Mouse (Mus musculus) heart, adult 2 months (tissue): ENCODE data around the gene Foxn1. TPM values are rescaled to one million over a fixed set of nuclear protein-coding genes. Genes with fewer than 3 reads are reported as not detected.

ENCODE experiments used
- DNase-seq, 2 experiments: peaks; one replicate each; pipeline ENCODE4 v3.0.0; 2021
- H3K27ac ChIP-seq: fragments of 200-600 bp; 2 replicates; pipeline ENCODE4 v1.8.1; 2022
- H3K27me3 ChIP-seq: fragments of 200-500 bp; 2 replicates; pipeline ENCODE4 v1.6.1; 2012; ENCODE audit warnings: mild to moderate bottlenecking, low read length, inconsistent platforms, mixed read lengths; ENCODE audit not compliant: control insufficient read depth, insufficient read depth
- H3K36me3 ChIP-seq: fragments of 200-500 bp; 2 replicates; pipeline ENCODE4 v1.6.1; 2012; ENCODE audit warnings: low read length, inconsistent platforms; ENCODE audit not compliant: control insufficient read depth, insufficient read depth
- H3K4me1 ChIP-seq: fragments of 200-500 bp; 2 replicates; pipeline ENCODE4 v1.6.1; 2011; ENCODE audit warnings: low read length; ENCODE audit not compliant: control insufficient read depth, insufficient read depth
- H3K4me3 ChIP-seq: fragments of 200-600 bp; 2 replicates; pipeline ENCODE4 v1.8.1; 2022
- H3K79me2 ChIP-seq: fragments of 200-500 bp; replicated peaks from 2 replicates; pipeline ENCODE4 v1.6.1; 2012; ENCODE audit warnings: mild to moderate bottlenecking, inconsistent platforms, low read length, moderate library complexity, mixed read lengths; ENCODE audit not compliant: control insufficient read depth, insufficient read depth
- H3K9ac ChIP-seq: fragments of 200-500 bp; 2 replicates; pipeline ENCODE4 v1.6.1; 2012; ENCODE audit warnings: low read depth, mild to moderate bottlenecking, control low read depth, inconsistent platforms, low read length, mixed read lengths
- CTCF ChIP-seq: fragments of 200-600 bp; IDR thresholded peaks from 2 replicates; pipeline ENCODE4 v1.8.1; 2022; ENCODE audit warnings: antibody characterized with exemption, mild to moderate bottlenecking, moderate library complexity
- EP300 ChIP-seq: fragments of 200-500 bp; IDR thresholded peaks from 2 replicates; pipeline ENCODE4 v1.6.1; 2011; ENCODE audit warnings: low read depth, low read length, control low read depth; ENCODE audit not compliant: insufficient read depth
- POLR2A ChIP-seq: fragments of 200-500 bp; IDR thresholded peaks from 2 replicates; pipeline ENCODE4 v1.6.1; 2011; ENCODE audit warnings: mild to moderate bottlenecking, low read depth, low read length, control low read depth; ENCODE audit not compliant: insufficient read depth
- WGBS: fragments of 180-500 bp; shearing (Covaris S2); methylation state at CpG from one replicate; pipeline ENCODE4 v1.1.7; 2018; 5-methylcytosine and 5-hydroxymethylcytosine counted together
- intact Hi-C: fragments of 180-260 bp; cut with DNase I; formaldehyde crosslinking; loops from one replicate; pipeline ENCODE4 v1.15.1; 2025
- long read RNA-seq: library from polyadenylated mRNA; stranded (forward); transcript quantifications from one replicate; pipeline ENCODE4 v2.0.0, GENCODE M21; 2021
- polyA plus RNA-seq: library from polyadenylated mRNA; depleted of rRNA; stranded (reverse); fragments of >200 nt; gene quantifications from 2 replicates; pipeline ENCODE4 v1.2.3, GENCODE M21; 2012; rRNA removed
- total RNA-seq, 2 experiments: library from RNA; stranded (reverse); gene quantifications; 2 replicates each; pipeline ENCODE4 v1.2.3; 2021

Foxn1 gene
- total RNA-seq (not detected), polyA plus RNA-seq (not detected in 2 replicates)
- long read RNA-seq, result 0 reads

DNA sequence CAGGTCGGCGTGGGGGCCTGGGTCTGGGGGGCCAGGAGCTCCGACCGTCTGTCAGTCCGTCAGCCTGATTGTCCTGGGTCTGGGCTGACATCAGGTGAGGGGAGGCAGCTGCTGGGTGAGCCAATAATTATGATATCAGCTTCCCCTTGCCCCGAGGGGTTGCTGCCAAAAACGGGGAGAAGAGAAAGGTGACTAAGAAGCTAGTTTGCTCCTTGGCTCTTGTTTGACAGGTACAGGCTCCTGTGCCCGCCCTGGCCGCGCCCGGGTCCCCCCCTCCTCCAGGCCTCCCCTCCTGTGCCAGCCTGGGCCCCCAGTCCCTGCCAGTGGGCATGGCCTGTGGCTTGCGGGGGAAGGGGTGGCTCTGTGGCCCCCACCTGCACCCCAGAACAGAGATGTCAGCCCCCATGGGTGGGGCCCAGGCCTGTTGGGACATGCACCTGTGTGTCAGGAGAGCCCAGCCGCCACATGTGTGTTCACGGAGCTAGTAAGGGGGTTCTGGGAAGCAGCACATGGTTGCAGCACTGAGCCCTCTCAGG lies at the start of gene Foxn1:
Foxn1 (minus strand) TSS at position 51 of the 536 bp plus-strand sequence.
- no peak within 1 kb of the TSS for H3K9ac ChIP-seq
- no peak within 1 kb of the TSS for H3K4me3 ChIP-seq
- no peak for TF ChIP-seq CTCF
- no peaks in the 10 kb centered on the region for H3K4me1 ChIP-seq
- WGBS, result 76% methylated on average over 14 of the region's 14 CpGs
- no peaks in the 10 kb centered on the region for H3K27me3 ChIP-seq
- no peaks in the 10 kb centered on the region for H3K36me3 ChIP-seq
- H3K27ac ChIP-seq, result no peak within 1 kb of the TSS
- no peak for DNase-seq
- H3K79me2 ChIP-seq, result no peaks in the 10 kb centered on the region
- intact Hi-C loops, result no loop called here

DNA sequence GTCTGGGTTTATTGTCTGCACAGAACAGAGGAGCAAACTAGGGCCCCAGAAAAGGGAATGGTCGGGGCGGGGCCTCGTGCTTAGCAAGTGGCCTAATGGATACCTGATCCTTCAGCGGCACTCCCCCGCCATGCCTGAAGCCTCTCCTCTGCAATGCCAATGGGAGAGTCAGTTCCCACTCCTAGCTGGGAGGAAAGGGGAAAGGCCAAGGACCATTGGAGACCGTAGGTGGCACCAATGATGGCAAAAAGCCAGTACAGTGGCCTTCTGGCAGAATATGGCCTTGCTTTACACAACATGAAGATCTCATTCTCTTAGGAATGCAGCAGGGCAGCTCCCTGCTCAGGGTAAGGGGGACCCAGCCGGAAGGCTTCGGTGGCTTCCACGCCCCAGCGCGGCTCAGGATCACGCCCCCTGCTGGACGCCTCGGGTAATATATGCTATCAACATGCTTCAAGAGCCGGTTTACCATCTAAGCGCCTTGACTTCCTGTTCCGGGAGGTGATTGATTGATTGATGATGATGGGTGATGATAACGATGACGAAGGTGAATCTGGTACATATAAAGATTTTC lies 49.5 kb upstream of the Foxn1 start:
- Histone ChIP-seq H3K4me3 (no peak overlapping the region), H3K27ac (no peak overlapping the region), H3K79me2 (no peaks in the 10 kb centered on the region), H3K27me3 (no peaks in the 10 kb centered on the region), H3K9ac (no peak overlapping the region), H3K36me3 (no peaks in the 10 kb centered on the region), H3K4me1 (no peaks in the 10 kb centered on the region)
- no peak for DNase-seq
- intact Hi-C loops, result no loop called here
- TF ChIP-seq POLR2A, result no peak
- TF ChIP-seq CTCF, result peak; percentile 49
- no peak for TF ChIP-seq EP300
- WGBS, result 12% methylated on average over 19 of the region's 19 CpGs

DNA sequence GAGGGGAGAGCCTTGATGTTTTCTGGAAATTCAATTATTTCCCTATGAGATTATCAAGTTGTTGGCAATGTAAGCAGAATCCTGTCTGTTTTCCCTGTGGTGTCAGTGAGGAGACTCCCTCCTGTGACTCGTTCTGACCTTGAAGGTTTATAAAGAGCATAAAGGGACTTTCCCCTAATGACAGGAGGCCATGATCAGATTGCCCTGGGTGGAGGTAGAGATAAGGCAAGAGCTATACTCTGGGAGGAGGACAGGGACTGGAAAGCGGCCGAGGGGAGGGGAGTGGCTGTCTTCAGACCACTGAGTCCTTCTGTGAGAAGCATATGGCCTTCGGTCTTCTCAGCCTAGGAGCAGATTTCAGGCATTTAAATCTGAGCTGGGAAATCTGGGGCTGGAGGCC lies 47.7 kb upstream of the Foxn1 start:
- no peak for DNase-seq
- no peak overlapping the region for H3K4me3 ChIP-seq
- no peaks in the 10 kb centered on the region for H3K27me3 ChIP-seq
- H3K9ac ChIP-seq, result no peak overlapping the region
- no peak overlapping the region for H3K27ac ChIP-seq
- TF ChIP-seq POLR2A (no peak), EP300 (no peak), CTCF (no peak)
- intact Hi-C loops, result no loop called here
- 35% methylated on average over 4 of the region's 4 CpGs for WGBS
- H3K79me2 ChIP-seq, result no peaks in the 10 kb centered on the region
- no peaks in the 10 kb centered on the region for H3K36me3 ChIP-seq
- H3K4me1 ChIP-seq, result no peaks in the 10 kb centered on the region

DNA sequence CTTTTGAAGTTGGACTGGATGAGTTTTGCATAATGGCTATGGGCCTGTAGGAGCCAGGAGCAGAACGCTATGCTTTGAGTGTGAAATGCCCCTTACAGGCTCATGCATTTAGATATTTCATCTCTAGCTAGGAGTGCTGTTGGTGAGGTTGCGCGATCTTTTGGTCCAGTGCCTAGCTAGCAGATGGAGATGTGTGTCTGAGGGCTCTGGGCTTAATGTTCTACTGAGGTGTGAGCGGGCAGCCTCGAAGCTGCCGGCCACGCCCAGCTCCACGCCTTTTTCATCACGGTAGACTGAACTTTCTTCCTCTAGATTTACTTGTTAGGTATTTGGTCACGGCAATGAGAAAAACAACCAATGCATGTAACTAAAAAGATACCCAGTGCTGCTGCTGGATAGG lies 44.8 kb upstream of the Foxn1 start:
- 88% methylated on average over 10 of the region's 10 CpGs for WGBS
- Histone ChIP-seq H3K9ac (no peak overlapping the region), H3K27ac (no peak overlapping the region), H3K79me2 (no peaks in the 10 kb centered on the region), H3K27me3 (no peaks in the 10 kb centered on the region), H3K4me1 (no peaks in the 10 kb centered on the region), H3K36me3 (no peaks in the 10 kb centered on the region), H3K4me3 (no peak overlapping the region)
- intact Hi-C loops, result no loop called here
- DNase-seq, result no peak
- TF ChIP-seq POLR2A (no peak), EP300 (no peak), CTCF (no peak)

DNA sequence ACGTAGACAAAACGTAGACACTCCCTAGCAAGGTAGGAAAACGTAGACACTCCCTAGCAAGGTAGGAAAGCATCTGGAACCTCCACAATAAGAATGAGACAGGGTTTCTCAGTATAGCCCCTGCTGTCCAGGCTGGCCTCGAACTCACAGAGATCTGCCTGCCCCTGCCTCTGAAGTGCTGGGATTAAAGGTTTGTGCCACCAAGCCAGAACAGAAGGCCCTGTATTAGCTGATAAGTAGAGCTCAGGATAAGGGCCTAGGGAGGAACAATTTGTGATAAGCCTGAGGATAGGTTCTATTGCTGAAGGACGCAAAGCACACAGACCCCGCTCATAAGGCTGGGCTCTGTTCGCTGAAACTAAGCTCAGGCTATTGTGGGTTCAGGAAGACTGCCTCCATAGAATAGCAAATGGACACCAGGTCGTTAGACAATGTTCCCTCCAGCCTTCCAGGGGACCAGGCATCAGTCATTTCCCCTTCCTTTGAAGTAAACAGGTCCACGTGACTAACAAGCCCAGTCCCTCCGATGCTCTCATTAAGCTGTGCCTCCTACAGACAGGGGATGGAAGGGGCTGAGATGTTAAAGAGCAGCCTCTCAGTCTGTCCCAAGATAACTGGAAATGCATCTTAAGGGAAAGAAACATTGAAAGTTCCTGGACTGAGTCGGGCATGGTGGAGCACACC lies 44.0 kb upstream of the Foxn1 start:
- TF ChIP-seq CTCF, result no peak
- no peak for TF ChIP-seq POLR2A
- no peak for TF ChIP-seq EP300
- Histone ChIP-seq H3K79me2 (no peaks in the 10 kb centered on the region), H3K27ac (no peak overlapping the region), H3K27me3 (no peaks in the 10 kb centered on the region), H3K4me1 (no peaks in the 10 kb centered on the region), H3K36me3 (no peaks in the 10 kb centered on the region), H3K9ac (no peak overlapping the region), H3K4me3 (no peak overlapping the region)
- intact Hi-C loops, result no loop called here
- no peak for DNase-seq
- WGBS, result 41% methylated on average over 11 of the region's 11 CpGs

DNA sequence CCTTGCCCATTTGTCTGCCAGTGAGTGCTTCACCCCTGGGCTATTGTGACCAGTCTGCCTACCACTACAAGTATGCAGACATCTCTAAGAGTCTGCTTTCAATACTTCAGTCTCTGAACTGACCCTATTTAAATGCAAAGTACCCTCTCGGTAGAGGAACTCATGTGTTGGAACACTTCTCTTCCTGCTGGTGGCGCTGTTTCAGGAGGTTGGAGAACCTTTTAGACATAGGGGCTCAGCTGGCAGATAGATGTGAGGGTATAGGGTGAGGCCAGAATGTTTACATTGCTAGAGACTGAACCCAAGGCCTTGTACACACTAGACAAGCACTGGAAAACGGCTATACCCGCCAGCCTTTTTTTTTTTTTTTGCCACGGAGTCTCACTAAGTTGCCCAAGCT lies 42.0 kb upstream of the Foxn1 start:
- intact Hi-C loops, result no loop called here
- Histone ChIP-seq H3K27me3 (no peaks in the 10 kb centered on the region), H3K27ac (no peak overlapping the region), H3K9ac (no peak overlapping the region), H3K36me3 (no peaks in the 10 kb centered on the region), H3K4me3 (no peak overlapping the region), H3K4me1 (no peaks in the 10 kb centered on the region; the same call in 1 of the 2 replicates), H3K79me2 (no peaks in the 10 kb centered on the region)
- WGBS, result 81% methylated on average over 5 of the region's 5 CpGs
- no peak for DNase-seq
- TF ChIP-seq EP300 (no peak), CTCF (no peak), POLR2A (no peak)
